Mouse (Mus musculus) liver, adult 2 months (tissue): ENCODE measurements around the gene Rcbtb2.

ENCODE experiments used
- CTCF ChIP-seq: fragments of 200-500 bp; IDR thresholded peaks from 2 replicates; pipeline ENCODE4 v1.5.1; 2011; ENCODE audit warnings: low read depth, low read length, control low read depth
- POLR2A ChIP-seq: fragments of 200-500 bp; IDR thresholded peaks from 2 replicates; pipeline ENCODE4 v1.6.1; 2011; ENCODE audit warnings: low read length, control low read depth; ENCODE audit not compliant: insufficient read depth; ENCODE audit errors: extremely low read depth

- TF ChIP-seq CTCF (no peak), POLR2A (no peak)
Observed at GRCm38 (mm10) chr14:73255426-73255970, 132.7 kb downstream of the Rcbtb2 start.
